Mouse (Mus musculus): ENCODE measurements around the gene Macf1.

Macf1 gene

DNA sequence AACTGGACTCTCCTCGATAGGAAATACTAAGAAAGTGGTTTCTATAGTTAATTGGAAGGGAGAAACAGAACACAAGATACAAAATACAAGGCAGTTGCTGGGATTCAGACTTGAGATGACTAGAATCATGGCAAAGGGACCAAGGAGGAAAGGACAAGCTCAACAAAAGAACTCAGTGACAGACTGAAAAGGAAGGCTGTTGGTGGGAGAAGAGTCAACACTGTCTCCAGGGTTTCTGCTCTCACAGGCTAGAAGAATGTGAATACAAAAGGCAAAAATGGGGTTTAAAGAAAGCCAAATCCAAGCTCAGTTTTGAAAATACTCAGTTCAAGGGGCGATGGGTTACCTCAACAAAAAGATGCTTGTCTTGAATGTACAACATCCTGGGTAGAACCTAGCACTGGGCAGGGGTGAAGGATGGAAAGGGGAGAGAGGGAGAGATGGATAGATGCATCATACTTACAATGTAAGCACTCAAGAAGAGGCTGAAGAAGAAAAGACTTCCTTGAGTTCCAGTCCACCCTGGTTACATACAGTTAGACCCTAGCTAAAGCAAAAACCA lies 81.4 kb downstream of the Macf1 start:
- intact Hi-C loops (cut with DNase I) = no loop called here

DNA sequence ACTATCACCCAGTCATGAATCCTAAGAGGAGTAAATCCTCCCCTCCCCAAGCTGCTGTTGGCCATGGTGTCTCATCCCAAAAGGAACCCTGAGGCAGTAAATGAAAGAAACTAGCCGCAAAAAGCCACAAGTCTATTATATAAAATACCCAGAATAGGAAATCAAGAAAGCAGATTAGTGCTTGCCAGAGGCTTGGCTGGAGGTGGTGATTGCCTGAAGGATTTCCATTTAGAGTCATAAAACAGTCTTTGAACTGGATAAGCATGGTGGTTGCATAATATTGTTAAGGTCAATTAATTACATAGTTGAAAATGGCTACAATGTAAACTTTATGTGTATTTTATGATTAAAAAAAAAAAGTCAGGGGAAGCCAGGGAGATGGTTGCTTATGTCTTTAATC lies 83.1 kb downstream of the Macf1 start:
- intact Hi-C loops (cut with DNase I) = no loop called here

DNA sequence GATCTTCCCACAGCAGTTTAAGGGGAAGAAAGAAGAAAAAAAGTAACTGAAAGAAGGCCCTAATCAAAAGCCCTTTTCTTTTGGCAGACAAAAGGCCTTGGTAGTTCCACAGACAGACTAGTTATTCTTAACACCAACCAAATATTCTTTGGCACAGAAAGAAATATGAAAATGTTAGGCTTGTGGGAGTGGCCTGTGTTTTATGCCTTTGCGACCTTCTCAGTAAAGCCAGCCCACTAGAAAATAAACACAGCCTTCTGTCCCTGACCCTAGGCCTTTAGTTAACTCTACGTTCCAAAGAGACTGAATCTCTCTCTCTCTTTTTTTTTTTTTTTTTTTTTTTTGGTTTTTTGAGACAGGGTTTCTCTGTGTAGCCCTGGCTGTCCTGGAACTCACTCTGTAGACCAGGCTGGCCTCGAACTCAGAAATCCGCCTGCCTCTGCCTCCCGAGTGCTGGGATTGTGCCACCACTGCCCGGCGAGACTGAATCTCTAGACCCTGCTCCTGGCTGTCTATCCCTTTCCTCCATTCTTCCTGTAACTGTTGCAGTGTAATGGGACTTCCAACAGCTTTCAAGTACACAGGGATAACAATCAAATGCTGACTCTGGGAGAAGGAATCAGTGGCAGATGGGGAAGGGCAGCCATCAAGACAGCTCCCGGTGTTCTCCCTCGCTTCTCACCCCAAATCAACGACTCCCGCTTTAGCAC lies 85.5 kb downstream of the Macf1 start:
- intact Hi-C loops (cut with DNase I) = no loop called here

DNA sequence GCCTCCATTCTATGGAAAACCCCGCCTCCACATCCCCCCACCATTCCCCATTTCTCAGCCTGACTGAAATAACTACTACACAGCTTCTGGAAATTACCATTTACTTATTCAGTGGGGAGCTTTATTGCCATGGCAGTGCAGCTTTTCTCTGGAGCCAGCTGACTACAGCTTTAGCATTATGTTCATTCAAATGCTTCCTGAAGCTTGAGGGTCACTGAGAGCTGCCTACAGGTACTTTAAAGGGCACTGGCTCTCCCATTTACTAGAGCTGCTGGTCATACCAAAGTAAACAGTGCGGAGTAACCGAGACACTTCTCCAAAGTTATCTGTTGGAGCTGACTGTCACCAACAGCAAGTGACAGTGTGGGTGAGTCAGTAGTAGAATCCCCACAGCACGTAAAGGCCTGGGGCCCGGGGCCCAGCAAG lies 89.8 kb downstream of the Macf1 start:
- intact Hi-C loops (cut with DNase I) = no loop called here

DNA sequence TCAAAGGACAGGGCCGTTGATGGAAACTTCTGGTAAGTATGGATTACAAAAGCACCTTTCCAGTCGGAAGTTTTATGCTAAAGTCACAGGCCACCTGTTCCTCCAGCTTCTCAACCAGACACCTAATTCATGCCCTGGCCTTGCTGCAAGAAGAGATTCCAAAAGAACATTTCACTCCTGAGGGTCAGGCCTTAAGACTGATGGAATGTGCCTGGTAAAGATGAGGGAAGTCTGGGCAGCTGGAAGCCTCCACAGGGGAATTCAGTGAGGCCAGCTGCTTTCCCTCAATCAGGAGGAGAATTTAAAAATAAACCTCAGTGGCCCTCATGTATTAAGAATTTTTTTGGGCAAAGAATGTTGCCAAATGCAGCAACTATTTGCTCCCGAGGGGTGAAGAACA lies 90.5 kb downstream of the Macf1 start:
- intact Hi-C loops (cut with DNase I) = no loop called here

DNA sequence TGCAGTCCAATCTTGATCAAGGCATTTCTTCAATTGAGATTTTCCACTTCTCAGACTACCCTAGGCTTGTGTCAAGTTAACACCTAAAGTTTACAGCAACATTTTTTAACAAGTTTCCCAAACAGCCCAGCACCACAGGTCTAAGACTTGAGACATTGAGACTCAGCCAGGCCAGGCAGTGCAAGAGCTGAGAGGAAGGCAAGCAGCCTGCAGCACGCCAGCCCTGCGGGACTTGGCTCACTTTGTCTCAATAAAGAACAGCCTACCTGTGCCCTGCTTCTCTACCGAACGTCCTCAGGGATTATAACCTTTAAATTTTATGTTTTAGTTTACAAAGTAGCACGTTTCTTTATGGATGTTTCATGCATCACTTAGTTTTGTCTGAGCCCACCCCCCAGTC lies 92.1 kb downstream of the Macf1 start:
- intact Hi-C loops (cut with DNase I) = no loop called here

DNA sequence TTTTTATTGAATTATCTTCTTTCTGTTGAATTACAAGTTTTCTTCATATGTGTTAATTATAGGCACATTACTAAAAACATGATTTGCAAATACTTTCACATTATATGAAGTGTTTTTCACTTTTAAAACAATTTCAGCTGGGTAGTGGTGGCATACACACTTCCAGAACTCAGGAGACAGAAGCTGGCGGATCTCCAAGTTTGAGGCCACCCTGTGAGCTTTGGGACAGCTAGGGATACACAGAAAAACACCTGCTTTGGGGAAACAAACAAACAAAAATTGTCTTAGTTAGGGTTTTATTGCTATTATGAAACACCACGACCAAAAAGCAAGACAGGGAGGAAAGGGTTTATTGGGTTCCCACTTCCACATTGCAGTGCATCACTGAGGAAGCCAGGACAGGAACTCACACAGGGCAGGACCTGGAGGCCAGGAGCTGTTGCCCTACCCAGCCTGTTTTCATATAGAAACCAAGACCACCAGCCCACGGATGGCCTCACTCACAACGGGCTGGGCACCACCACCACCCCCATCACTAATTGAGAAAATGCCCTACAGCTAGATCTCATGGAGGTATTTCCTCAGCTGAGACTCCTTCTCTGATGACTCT lies 93.0 kb downstream of the Macf1 start:
- intact Hi-C loops (cut with DNase I) = no loop called here

DNA sequence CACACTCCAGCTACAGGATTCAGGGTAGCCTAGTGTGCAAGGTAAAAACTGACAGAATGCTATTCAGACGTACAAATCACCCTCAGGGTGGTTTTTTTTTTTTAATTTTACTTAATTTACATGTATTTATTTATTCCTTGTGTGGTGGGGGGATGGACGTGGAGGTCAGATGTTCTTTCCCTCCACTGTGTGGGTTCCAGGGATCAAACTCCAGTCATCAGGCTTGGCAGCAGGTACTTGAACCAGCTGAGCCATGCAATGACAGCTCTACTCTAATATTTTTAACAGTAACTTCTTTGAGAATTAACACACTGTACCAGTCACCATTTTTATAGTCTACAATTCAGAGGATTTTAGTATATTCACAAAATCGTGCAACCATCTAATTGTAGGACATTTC lies 94.7 kb downstream of the Macf1 start:
- intact Hi-C loops (cut with DNase I) = no loop called here

DNA sequence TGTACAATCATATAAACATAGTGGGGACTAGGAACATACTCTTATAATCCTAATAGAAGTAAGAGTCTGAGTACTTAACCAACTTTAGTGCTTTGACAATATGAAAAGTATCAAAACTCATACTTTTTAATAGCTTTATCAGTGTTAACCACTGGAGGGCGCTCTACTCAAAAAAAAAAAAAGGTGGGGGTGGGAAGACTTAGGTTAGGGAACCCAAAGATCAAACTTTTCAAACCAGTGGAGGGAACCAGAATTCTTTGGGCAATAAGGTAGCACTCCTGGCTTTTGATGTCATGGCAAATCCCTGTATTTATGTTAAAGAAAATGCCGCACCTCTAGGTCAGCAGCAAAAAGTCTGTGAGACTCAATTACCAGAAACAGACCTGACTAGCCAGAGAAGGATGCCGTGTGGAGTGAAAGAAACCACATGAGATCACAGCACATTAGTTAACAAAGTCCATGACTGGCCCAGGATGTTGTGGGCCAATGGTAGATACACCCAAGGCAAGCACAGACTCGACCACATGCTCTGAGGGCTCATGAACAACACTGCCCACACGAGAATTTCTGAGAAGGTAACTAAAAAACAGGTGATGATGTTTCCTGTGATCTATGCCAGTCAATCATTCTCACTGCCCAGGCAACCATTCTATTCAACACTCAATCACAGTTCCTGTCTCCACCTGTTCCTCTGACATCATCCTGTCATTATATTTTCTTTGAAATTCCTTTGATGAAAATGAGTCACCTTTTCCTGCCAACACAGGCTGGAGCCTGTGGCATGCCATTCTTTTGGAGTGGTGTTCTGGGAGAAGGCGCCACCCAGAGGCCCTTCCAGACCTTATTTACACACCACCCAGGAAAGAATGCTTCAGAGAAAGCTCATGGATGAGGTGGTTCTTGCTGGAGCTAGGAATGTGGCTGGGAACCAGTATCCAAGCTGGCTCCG lies 95.5 kb downstream of the Macf1 start:
- intact Hi-C loops (cut with DNase I) = no loop called here

DNA sequence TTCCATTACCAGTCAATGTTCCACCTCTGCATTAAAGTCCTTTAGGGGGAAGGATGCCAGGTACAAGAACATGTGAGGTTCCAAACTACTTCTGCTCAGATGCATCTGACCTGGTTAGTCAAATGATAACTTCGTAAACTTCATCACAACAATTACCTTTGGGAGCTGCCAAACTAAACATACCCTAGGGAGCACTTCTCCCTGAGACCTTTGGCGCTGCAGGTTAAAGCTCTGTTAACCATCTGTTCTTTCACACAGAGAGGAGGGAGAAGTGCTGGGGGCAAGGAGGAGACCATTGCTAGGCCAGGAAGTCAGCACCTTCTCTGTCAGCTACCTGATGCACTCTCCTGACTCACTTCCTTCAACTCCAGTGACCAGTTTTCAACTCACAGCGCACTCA lies 96.5 kb downstream of the Macf1 start:
- intact Hi-C loops (cut with DNase I) = loop anchor here (1.0 kb wide), 1 partner anchor 80 kb away; no protein-coding TSS in a partner anchor

DNA sequence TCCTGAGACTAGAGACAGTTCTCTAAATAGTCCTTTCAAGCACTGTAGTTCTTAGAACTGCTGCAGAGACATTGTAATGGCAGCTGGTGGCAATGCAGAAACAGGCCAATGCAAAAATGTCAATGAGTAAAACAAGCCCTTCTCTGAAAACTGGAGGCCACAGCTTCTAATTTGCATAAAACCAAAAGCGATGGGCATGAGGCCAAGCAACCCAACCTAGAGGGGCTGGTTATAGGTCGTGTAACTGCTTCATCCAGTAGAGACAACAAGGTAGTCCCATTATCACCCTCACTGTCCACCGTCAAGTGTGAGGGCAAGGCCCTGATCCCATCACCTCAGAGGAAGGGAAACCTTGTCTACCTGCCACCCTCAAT lies 99.5 kb downstream of the Macf1 start:
- intact Hi-C loops (cut with DNase I) = loop anchor here (2.0 kb wide), 1 partner anchor 48 kb away; no protein-coding TSS in a partner anchor

DNA sequence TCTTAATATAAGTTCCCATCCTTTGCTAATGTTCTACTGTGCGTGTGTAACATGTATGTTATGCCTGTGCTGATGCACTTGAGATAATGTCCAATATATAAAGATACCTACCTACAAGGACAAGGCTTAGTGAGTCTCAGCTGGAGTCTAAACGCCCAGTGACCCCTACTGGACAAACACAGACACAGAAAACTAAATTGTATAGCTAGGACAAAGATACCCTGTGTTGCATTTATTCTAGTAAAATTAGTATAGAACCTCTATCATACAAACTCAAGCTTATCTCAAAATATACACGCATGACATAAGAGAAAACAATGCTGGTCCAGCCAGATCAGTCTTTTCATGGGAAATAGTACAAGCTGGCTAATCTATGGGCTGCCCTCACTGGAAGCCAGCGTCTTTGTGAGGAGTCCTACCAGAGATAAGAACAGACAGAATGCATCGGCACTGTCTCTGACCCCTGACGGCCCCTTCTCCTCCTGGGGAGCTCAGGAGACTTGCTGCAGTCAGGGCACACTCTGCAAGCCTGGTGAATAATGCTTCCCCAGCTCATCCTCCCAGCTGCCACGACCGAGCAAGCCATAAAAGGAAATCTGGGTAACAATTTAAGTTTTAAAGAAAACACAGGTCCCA lies 100.0 kb downstream of the Macf1 start:
- intact Hi-C loops (cut with DNase I) = loop anchor here (2.0 kb wide), 1 partner anchor 47 kb away; no protein-coding TSS in a partner anchor

DNA sequence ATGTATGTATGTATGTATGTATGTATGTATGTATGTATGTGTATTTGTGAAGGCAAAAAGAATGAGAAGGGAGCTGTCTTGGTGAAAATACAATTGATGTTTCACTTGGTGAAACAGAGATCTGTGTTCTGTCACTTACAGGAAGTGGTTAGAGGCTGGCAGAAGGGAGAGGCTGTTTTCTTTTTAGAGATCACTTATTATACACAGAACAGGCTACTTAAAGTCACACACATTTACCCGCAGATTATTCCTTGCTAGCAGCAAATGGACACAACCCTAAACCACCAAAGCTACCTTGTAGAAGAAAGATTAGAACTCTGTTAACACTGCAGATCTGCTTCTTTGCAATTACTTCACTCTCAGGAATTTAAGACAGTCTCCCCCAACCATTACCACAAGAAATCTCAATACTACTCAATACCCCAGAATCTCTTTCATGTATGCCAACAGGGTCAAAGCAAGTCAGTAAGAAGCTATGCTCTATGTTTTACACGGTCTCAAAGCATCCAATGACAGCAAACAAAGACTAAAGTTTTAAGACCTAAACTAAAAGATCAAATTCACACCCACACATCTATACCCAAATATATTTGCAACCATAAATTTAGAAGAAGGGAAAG lies 106.6 kb downstream of the Macf1 start:
- intact Hi-C loops (cut with DNase I) = no loop called here

DNA sequence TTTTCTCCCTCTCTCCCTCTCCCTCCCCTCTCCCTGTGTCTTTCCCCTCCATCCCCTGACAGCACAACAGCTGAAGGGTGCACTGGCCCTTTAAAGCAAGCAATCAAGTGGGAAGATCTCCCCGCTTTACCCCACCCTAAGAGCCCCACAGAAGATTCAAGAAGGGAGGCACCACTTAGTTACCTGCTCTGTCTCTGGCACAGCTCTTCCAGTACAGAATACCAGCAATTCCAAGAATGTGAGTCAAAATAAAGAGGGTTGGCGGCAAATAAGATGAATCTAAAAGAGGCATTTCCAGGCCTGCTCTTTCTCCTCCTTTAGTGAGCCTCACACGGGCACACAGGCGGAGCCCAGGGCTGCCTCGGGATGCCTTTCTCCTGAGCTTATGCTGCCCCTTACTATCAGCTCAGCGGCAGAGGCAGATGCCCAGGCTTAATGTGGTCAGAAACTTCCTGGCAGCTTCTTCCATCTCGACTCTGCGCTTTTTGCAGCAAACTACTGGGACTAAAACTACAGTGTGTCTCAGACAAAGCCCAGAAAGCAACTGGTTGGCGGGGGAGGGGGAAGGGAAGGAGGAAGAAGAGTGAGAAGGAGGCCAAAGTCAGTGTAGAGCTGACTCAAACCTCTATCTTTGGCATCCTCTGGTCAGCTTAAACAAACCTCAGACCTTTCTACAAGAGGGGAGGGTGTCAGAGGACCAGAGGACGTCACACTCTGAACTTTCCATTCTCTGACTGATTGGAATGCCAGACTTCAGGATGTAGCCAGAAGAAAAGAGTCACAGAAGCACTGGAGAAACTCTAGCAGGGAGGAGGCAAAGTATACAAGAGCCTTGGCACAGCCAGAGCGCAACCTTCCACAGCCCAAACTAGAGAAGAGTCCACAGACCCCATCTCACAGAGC lies 111.5 kb downstream of the Macf1 start:
- intact Hi-C loops (cut with DNase I) = no loop called here

DNA sequence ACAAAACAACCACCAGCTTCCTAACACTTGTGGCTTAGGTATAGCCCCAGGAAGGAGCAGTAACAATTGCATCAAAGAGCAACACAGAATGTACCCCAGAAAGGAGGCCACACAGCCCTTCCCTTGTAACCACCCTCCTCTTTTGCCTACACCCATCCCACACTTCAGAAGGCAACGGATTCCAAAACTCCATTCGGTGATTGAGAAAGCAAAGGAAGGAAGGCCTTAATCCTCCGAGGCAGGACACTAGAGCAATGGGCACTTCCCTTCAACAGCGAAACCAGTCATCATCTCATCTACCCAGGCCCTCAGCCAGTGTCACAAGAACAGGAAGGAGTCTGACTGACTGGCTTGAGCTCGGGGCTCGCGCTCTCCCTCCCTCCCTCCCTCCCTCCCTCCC lies 112.3 kb downstream of the Macf1 start:
- intact Hi-C loops (cut with DNase I) = no loop called here

DNA sequence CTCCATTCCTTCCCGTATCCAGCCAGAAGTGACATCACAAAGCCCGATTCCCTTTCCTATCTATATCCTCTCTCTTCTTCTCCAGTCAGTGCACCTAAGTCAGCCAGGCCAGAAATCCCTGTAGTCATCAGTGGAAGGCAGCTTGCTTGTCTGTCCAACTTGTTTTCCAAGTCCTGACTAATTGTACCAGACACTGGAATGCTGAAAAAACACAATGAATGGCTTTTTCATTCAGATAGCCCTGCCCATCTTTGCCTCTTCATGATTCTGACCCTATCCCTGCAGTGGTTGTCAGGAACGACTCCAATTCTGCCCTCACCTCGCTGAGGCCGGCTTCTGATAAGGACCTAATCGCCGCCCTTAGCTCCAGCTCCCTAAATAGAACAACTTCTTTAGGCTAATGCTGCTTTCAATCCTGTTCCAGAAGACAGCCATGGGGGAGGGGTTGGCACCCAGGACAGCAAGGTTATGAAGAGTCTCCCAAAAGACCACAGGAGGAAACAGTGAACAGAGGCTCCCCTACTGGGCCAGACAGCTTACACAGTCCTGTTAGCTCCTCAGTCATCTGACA lies 118.8 kb downstream of the Macf1 start:
- intact Hi-C loops (cut with DNase I) = no loop called here

DNA sequence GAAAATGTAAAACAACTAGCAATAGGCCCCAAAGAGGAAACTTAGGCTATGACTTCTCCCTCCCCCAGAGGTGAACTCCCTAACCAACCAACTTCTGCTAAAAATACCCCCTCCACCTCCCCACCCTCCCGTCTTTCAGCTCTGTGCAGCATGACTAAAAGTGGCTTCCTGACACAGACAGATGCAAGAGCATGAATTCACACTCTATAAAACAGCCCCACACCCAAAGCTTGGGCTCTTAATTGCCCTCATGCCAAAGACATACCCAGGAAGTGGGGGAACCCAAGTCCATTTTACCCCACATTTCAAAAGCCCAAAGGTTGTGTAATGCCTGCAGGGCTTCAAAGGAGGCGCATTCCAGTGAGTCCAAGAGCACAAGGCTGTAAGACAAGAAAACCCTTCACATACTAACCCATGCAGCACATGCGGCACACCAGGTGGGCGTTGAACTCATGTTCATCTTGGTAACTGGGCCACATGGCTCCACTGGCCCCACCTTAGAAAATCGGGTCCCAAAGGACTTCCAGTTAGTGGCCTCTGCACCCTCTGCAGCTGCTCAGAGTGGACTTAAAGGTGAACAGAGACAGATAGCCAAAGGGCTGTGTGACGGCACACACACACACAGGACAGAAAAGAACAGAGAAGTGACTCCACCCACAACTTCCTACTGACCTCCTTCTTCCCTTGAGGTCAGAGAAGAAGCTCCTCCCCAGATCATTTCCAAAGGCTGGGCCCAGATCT lies 119.9 kb downstream of the Macf1 start:
- intact Hi-C loops (cut with DNase I) = no loop called here

DNA sequence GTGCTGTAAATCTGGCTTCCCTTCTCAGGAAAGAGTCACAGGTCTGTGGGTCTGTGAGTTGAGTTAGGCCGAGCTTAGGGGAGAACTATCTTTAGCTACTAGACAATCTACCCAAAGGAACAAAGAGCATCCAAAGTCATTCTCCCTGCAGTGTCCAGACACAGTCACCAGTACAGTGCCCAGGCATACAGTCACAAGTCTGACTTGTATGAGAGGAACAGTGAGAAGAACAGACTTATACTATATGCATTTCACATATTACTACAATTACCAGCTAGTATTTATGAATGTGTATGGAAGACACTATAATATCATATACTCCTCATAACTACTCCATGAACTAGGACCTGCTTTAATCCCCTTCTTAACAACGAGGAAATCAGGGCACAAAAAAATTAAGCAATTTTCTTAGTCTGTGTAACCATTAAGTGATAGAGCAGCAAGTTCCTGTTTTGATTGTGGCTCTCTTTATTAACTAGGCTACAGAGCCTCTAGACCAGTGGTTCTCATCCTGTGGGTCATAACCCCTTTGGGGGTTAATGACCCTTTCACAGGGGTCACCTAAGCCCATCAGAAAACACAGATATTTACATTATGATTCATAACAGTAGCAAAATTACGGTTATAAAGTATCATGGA lies 121.9 kb downstream of the Macf1 start:
- intact Hi-C loops (cut with DNase I) = no loop called here

All from adrenal gland (tissue).